Mouse (Mus musculus) brain, embryonic 14.5 days (tissue): Measurements from ENCODE around the gene Sord.

ENCODE experiments used
- CTCF ChIP-seq: fragments of 200-500 bp; IDR thresholded peaks from 2 replicates; pipeline ENCODE4 v1.5.1; 2012; ENCODE audit warnings: inconsistent platforms, mild to moderate bottlenecking, moderate library complexity, borderline replicate concordance; ENCODE audit not compliant: insufficient read depth, insufficient read length; ENCODE audit errors: extremely low read depth
- POLR2A ChIP-seq: fragments of 200-500 bp; IDR thresholded peaks from 2 replicates; pipeline ENCODE4 v1.6.1; 2012; ENCODE audit warnings: mild to moderate bottlenecking, inconsistent platforms, borderline replicate concordance; ENCODE audit not compliant: poor library complexity, insufficient read depth, insufficient read length, severe bottlenecking; ENCODE audit errors: extremely low read depth

DNA sequence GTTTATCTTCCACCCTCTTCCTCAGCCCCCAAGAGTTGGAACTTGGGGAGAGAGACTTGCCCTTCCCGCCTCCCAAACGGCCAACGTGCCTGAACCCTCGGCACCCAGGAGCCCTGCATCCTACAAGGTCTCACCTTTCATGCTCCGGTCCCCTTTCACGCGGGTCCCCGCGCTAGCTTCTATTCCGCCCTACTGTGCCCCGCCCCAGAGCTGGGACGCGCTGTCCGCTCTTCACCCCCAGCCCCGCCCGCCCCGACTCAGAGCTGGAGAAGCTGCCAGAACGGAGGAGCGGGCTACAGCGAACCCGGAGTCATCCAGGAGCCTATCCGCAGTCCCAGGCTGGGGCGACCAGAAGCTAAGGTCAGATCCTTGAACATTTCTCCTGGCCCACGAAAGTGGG is 79.0 kb downstream of the Sord start, which contains the start of gene Duoxa1:
- TF ChIP-seq POLR2A: no peak
- TF ChIP-seq CTCF: no peak
